Mouse (Mus musculus) lung, adult 2 months (tissue): ENCODE measurements at regions not wholly inside any gene's neighbourhood (a gene's known extent, or its start where the extent isn't known, plus 50 kb on each side); places are given as distances from the start of the nearest gene placed in this dataset.

ENCODE experiments used
- DNase-seq: peaks from one replicate; pipeline ENCODE4 v3.0.0; 2022
- H3K4me1 ChIP-seq: fragments of 200-500 bp; 2 replicates; pipeline ENCODE4 v1.6.1; 2011; ENCODE audit warnings: low read length; ENCODE audit not compliant: control insufficient read depth, insufficient read depth
- H3K4me3 ChIP-seq: fragments of 200-500 bp; replicated peaks from 2 replicates; pipeline ENCODE3; 2011; ENCODE audit warnings: low read depth, mild to moderate bottlenecking, control low read depth, low read length; ENCODE audit errors: extremely low read depth
- CTCF ChIP-seq: fragments of 200-500 bp; IDR thresholded peaks from 2 replicates; pipeline ENCODE4 v1.5.1; 2011; ENCODE audit warnings: mild to moderate bottlenecking, low read length, control low read depth; ENCODE audit not compliant: insufficient read depth
- POLR2A ChIP-seq: fragments of 200-500 bp; IDR thresholded peaks from 2 replicates; pipeline ENCODE4 v1.6.1; 2011; ENCODE audit warnings: low read depth, mild to moderate bottlenecking, control low read depth, low read length, borderline replicate concordance; ENCODE audit errors: extremely low read depth
- WGBS: fragments of 180-500 bp; shearing (Covaris S2); methylation state at CpG from one replicate; pipeline ENCODE4 v1.1.7; 2018; 5-methylcytosine and 5-hydroxymethylcytosine counted together

- TF ChIP-seq POLR2A, result no peak
- TF ChIP-seq CTCF, result no peak
- WGBS, result 68% methylated on average over 1 of the region's 1 CpGs
- no peak overlapping the region for H3K4me3 ChIP-seq
- no peak for DNase-seq
- H3K4me1 ChIP-seq, result no peaks in the 10 kb centered on the region
Measured at GRCm38 (mm10) chr11:43952151-43952550, 51.1 kb upstream of the Adra1b start.

- Histone ChIP-seq H3K4me1 (peaks cover 4% of the 10 kb centered on the region), H3K4me3 (no peak overlapping the region)
- DNase-seq, result peak; percentile 24
- TF ChIP-seq CTCF, result no peak
- TF ChIP-seq POLR2A, result no peak
- WGBS, result 40% methylated on average over 3 of the region's 3 CpGs
Measured at GRCm38 (mm10) chr11:43958241-43958975, 57.4 kb upstream of the Adra1b start.

GRCm38 (mm10) chr11:43958976-43959315 is 57.9 kb upstream of the Adra1b start:
- DNase-seq, result no peak
- Histone ChIP-seq H3K4me3 (no peak overlapping the region), H3K4me1 (peaks cover 4% of the 10 kb centered on the region)
- no peak for TF ChIP-seq POLR2A
- no peak for TF ChIP-seq CTCF
- 43% methylated on average over 2 of the region's 2 CpGs for WGBS

- TF ChIP-seq CTCF (no peak), POLR2A (no peak)
- 71% methylated on average over 5 of the region's 5 CpGs for WGBS
- no peak for DNase-seq
Measured at GRCm38 (mm10) chr11:43960348-43961105, 59.5 kb upstream of the Adra1b start.

GRCm38 (mm10) chr11:43961398-43962070 is 60.5 kb upstream of the Adra1b start:
- DNase-seq, result peak; percentile 28
- Histone ChIP-seq H3K4me1 (peaks cover 4% of the 10 kb centered on the region), H3K4me3 (no peak overlapping the region)
- 52% methylated on average over 6 of the region's 6 CpGs for WGBS
- TF ChIP-seq CTCF (no peak), POLR2A (no peak)

More at GRCm38 (mm10) chr11:43960348-43961105, 59.5 kb upstream of the Adra1b start:
- Histone ChIP-seq H3K4me1 (peaks cover 4% of the 10 kb centered on the region), H3K4me3 (no peak overlapping the region)

GRCm38 (mm10) chr11:43967764-43968163 is 66.8 kb upstream of the Adra1b start:
- DNase-seq, result no peak
- no peak for TF ChIP-seq POLR2A
- no peak for TF ChIP-seq CTCF
- no peak overlapping the region for H3K4me3 ChIP-seq
- WGBS, result 57% methylated on average over 1 of the region's 1 CpGs
- H3K4me1 ChIP-seq, result no peaks in the 10 kb centered on the region; the same call in 1 of the 2 replicates

GRCm38 (mm10) chr11:43971886-43972285 is 70.9 kb upstream of the Adra1b start:
- WGBS, result 51% methylated on average over 3 of the region's 3 CpGs
- Histone ChIP-seq H3K4me1 (no peaks in the 10 kb centered on the region), H3K4me3 (no peak overlapping the region)
- no peak for DNase-seq
- no peak for TF ChIP-seq POLR2A
- no peak for TF ChIP-seq CTCF

GRCm38 (mm10) chr11:43976024-43976423 is 75.0 kb upstream of the Adra1b start:
- DNase-seq, result no peak
- Histone ChIP-seq H3K4me1 (no peaks in the 10 kb centered on the region), H3K4me3 (no peak overlapping the region)
- TF ChIP-seq CTCF (no peak), POLR2A (no peak)
- 56% methylated on average over 4 of the region's 4 CpGs for WGBS

- H3K4me1 ChIP-seq, result no peaks in the 10 kb centered on the region
- WGBS, result 81% methylated on average over 7 of the region's 7 CpGs
Measured at GRCm38 (mm10) chr11:43979406-43979805, 78.4 kb upstream of the Adra1b start.

GRCm38 (mm10) chr11:43980444-43980843 is 79.4 kb upstream of the Adra1b start:
- DNase-seq, result no peak
- Histone ChIP-seq H3K4me1 (no peaks in the 10 kb centered on the region), H3K4me3 (no peak overlapping the region)
- TF ChIP-seq POLR2A, result no peak
- TF ChIP-seq CTCF, result no peak
- 85% methylated on average over 4 of the region's 4 CpGs for WGBS

More at GRCm38 (mm10) chr11:43979406-43979805, 78.4 kb upstream of the Adra1b start:
- TF ChIP-seq CTCF (no peak), POLR2A (no peak)
- no peak overlapping the region for H3K4me3 ChIP-seq
- DNase-seq, result no peak
